Mouse (Mus musculus) cerebellum, adult 9-11 months (tissue): ENCODE measurements around the gene Arhgap29.

Experiments used
- DNase-seq: peaks from one replicate; pipeline ENCODE4 v3.0.0; 2022

The Arhgap29 gene

GRCm38 (mm10) chr3:121952041-121952591 lies at the start of gene Arhgap29:
Arhgap29 (plus strand) TSS chr3:121952541.
- no peak for DNase-seq

DNA sequence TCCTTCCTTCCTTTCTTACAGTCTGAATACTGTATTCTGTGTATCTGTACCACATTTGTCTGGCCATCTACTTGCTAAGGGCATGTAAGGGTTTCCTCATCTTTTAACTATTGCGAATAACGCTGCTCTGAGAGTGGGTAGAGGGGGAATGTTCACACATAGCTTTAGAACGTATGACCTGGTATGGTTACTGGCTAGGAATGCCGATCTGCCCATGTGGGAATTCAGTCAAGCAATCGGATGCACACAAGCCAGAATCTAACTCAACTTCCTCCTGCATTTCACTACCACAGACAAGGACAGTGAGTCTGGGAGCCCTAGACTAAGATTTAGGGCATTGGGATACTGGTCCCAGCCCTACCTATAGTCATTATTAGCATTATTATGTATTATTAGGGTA lies 49.6 kb upstream of the Arhgap29 start:
- DNase-seq, result no peak

DNA sequence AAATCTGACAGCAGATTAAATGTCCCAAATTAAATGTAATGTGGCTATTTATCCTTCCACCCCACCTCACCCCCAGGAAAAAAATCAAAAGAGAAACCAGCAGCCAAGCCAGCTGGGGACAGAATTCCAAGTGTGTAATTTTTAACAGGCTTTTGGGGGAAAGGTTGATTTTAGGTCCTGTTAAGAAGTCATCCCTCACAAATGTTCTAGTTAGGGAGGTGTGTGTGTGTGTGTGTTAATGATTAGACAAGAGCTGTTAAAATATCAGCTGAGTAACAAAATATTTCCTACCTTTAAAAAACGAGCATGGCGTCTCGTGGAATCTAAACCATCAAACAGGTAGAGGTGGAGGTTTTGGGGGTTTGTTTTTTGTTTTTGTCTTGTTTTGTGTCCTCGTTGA lies 49.1 kb upstream of the Arhgap29 start:
- no peak for DNase-seq

GRCm38 (mm10) chr3:121903695-121904094 lies 48.6 kb upstream of the Arhgap29 start:
- DNase-seq, result no peak

DNA sequence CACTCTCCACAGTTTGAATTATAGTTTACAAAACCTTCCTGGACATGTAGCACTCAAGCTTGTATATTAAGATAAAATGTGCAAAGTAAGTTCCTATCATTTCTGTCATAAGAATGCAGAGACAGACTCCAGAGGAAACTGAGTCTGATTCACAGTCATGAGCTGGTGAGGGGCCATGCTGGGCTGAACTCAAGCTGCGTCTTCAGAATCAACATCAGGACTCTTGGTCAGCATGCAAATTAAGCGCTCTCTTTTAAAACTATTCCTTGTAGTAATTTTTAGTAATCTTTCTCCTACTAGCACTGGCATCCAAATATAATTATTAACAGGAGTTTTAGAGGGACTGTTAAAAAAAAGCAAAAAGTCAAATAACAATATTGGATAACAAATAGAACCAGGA lies 47.9 kb upstream of the Arhgap29 start:
- no peak for DNase-seq

- no peak for DNase-seq
Observed at GRCm38 (mm10) chr3:121906623-121907022, 45.7 kb upstream of the Arhgap29 start.

- no peak for DNase-seq
Observed at GRCm38 (mm10) chr3:121909155-121909554, 43.2 kb upstream of the Arhgap29 start.

- DNase-seq, result no peak
Observed at GRCm38 (mm10) chr3:121913476-121913875, 38.9 kb upstream of the Arhgap29 start.

DNA sequence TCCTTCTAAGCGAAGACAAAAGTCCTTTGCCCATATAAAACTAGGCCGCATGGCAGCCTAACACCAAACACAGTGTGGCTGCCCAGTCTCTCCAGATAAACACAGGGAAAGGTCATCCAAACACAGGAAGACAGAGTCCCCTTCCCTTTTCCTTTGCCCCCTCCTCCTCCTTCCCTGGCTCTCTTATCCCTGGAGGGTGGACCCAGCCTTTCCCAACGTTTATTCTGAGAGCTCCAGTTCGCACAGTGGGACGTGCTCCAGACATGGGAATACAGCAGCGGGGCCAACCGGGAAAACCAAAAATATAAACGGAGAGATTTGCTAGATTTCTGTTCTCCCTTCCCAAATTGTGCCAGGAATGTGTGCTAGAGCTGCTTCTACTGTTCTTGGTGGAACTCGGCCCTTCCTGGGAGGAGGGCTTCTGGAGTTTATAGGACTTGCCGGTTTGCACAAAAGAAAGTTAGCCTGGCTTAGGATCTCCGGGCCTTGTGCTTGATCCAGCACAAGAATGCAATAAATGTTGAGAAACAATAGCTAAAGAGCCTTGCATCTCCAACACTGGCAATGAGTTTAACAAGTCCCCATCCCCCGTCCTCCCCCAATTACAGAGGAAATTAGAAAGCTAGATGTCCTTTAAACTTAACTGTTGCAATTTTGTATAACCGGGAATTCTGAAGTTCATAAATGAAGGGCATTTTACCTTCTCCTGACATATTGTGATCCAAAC lies 37.7 kb upstream of the Arhgap29 start:
- no peak for DNase-seq

DNA sequence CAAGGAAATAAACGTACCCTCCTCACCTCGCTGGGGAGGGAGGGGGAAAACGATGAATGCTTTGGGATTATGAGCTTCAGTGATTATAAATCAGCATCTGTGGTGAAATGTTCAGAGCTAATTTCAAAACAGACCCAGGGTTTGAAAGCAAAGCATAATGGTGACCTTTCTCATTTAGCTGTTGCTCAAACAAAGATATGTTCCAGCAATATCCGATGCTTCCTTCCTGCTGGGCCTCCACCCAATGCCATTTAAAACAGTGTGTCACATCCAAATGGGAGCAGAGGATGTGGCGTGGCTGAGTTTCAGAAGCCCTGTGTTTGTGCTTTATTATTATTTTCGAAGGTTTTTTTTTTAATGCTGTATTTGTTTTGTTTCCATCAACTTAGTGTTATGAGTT lies 37.1 kb upstream of the Arhgap29 start:
- no peak for DNase-seq

- DNase-seq, result no peak
Observed at GRCm38 (mm10) chr3:121916802-121917532, 35.4 kb upstream of the Arhgap29 start.

- DNase-seq, result no peak
Observed at GRCm38 (mm10) chr3:121917658-121918057, 34.7 kb upstream of the Arhgap29 start.

- DNase-seq, result no peak
Observed at GRCm38 (mm10) chr3:121919961-121920360, 32.4 kb upstream of the Arhgap29 start.

DNA sequence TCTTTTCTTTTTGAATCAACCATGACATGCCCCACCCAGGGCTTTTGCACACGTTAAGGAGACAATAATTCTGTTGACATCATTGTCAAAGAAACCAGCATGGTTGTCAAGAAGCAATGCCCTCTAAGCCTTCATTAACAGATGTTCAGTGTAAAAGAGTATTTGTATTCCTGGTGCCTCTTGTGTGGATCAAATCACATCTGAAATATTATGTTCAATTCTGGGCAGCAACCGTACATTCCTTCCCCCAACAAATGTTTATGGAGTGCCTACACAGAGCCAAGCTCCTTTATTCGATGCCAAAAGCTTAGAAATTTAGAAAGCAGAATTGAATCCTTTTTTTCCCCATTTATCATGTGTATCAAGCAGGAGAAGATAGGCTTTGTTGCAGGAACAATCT lies 31.6 kb upstream of the Arhgap29 start:
- DNase-seq, result no peak

GRCm38 (mm10) chr3:121924768-121925486 lies 27.4 kb upstream of the Arhgap29 start:
- DNase-seq, result no peak

GRCm38 (mm10) chr3:121927601-121928000 lies 24.7 kb upstream of the Arhgap29 start:
- no peak for DNase-seq

DNA sequence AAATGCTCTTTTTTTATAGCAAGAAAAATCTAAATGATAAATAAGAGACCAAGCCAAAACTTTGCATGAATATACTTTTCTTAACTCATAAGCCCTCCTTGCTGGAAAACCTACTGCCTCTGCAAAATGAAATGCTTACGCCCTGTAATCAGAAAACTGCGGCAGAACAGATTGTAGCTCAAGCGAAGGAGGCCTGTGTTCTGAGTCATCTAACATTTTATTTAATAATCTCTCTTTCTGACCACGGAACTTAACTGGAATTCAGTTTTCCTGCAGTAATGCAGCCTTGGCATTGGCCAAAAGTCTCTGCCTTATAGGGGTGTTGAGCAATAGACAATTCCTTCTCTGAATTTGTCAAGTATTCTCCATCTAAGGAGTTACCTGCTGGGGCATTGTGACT lies 19.5 kb upstream of the Arhgap29 start:
- no peak for DNase-seq

- no peak for DNase-seq
Observed at GRCm38 (mm10) chr3:121936241-121936640, 16.1 kb upstream of the Arhgap29 start.

- no peak for DNase-seq
Observed at GRCm38 (mm10) chr3:121937036-121937435, 15.3 kb upstream of the Arhgap29 start.

DNA sequence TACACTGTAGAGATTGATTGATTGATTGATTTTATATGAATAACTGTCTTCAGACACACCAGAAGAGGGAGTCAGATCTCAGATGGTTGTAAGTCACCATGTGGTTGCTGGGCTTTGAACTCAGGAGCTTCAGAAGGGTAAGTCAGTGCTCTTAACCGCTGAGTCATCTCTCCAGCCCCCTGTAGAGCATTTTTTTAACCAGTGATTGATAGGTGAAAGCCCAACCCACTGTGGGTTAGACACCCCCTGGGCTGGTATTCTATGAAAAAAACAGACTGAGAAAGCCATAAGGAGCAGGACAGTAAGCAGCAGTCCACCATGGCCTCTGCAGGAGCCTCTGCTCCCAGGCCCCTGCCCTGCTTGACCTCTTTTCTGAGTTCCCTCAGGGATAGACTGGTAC lies 12.7 kb upstream of the Arhgap29 start:
- no peak for DNase-seq

- DNase-seq, result no peak
Observed at GRCm38 (mm10) chr3:121940094-121940889, 12.0 kb upstream of the Arhgap29 start.

DNA sequence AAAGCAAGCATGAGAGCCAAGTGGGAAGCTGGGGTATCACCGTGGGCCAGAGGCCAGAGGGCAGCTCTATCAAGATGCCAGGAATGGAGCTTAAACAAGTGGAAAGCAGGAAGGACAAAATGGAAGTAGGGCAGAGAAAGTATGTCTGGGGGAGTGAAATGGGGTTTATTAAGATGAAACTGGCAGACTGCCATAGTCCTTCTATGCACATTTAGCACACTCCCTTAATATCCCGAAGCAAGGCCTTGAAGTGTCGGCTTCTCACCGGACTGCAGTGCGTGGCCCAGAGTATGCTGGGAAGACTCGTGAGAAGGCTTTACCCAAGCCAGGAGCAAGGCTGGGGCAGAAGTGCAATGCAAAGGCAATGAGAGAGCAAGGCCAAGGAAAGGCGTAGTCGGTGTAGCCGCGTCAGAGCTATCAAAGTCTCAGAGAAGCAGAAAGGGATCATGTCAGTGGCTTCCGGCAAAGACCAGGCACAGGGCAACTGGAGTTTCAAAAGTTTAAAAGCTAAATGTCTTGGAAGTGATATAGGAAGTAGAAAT lies 11.1 kb upstream of the Arhgap29 start:
- DNase-seq, result no peak
